Mouse (Mus musculus) stomach, postnatal 0 days (tissue): ENCODE data around the gene Grip2.

ENCODE experiments used
- CTCF ChIP-seq: IDR thresholded peaks from 2 replicates; pipeline ENCODE4 v1.5.1; 2016; ENCODE audit warnings: antibody characterized with exemption, low read depth, mild to moderate bottlenecking, moderate library complexity
- EP300 ChIP-seq: optimal IDR thresholded peaks from 2 replicates; pipeline ENCODE3; 2016; ENCODE audit warnings: antibody characterized with exemption

DNA sequence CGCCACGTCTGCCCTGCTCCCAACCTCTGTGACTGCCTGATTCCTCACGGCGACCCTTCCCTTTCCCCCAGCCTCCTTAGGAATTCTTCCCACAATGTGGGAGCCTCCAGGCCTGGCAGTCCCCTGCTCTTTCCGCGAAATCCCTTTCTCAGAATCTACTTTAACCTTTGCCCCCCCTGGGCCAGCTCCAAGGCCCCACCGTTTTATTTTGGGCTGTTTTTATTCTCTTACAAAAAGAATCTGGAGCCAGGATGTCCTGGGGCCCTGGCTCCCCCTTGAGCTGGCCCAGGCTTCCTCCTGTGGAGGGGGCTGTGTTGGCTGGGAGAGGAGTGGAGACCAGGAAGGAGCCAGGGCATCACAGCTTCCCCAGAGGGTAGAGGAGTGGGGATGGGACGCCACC, 74.2 kb downstream of the Grip2 start:
- TF ChIP-seq CTCF (no peak), EP300 (no peak)
